Mouse (Mus musculus): ENCODE measurements around the gene Gm14137. TPM values are rescaled to one million over a fixed set of nuclear protein-coding genes. Genes with fewer than 3 reads are reported as not detected.

Gm14137 gene
- polyA plus RNA-seq, 1 experiment, result 0.76 TPM

DNA sequence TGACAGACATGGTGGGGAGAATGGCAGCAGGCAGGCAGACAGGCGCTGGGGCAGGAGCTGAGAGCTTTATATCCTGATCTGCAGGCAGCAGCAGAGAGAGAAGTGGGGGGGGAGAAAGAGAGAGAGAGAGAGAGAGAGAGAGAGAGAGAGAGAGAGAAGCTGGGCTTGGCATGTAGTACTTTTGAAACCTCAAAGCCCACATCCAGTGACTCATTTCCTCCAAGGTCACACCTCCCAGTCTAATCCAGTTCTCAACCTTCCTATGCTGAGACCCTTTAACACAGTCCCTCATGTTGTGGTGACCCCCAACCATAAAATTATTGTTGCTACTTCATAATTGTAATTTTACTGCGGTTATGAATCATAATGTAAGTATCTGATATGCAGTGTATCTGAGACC is 4.0 kb upstream of the Gm14137 start:
- 88% methylated on average over 2 of the region's 2 CpGs for WGBS
- no peak overlapping the region for H3K4me3 ChIP-seq (replicated peaks; ENCODE audit: extremely low read depth, low read depth, low read length)
- TF ChIP-seq CTCF (IDR thresholded peaks at IDR 0.05; ENCODE audit: insufficient read depth, low read length) (no peak), POLR2A (IDR thresholded peaks at IDR 0.05; ENCODE audit: borderline replicate concordance, extremely low read depth, low read depth, low read length) (no peak)

DNA sequence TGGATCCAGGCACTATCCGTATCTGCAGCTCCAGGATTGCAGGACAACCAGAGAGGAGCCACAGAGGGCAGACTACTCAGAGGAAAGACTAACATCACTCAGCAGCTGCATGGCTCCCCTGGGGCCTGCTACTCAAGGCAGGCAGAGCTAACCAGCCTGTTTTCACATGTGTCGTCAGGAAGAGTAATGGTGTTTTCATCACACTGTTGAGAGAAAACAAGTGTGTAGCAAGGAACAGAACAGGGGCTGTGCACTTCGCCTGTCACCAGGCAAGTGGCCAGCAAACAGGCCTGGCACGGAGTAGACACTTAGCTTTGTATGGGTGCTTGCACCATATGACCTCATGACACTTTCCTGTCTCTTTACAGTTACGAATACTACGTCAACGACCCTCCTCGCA is 2.7 kb upstream of the Gm14137 start:
- no peak for DNase-seq
- H3K4me3 ChIP-seq (replicated peaks; ENCODE audit: extremely low read depth, low read depth, low read length), result no peak overlapping the region
- WGBS, result 58% methylated on average over 8 of the region's 8 CpGs
- peaks cover 9% of the 10 kb centered on the region for H3K4me1 ChIP-seq (ENCODE audit: control insufficient read depth, insufficient read depth, low read length)
- TF ChIP-seq CTCF (IDR thresholded peaks at IDR 0.05; ENCODE audit: insufficient read depth, low read length) (no peak), POLR2A (IDR thresholded peaks at IDR 0.05; ENCODE audit: borderline replicate concordance, extremely low read depth, low read depth, low read length) (no peak)

More for the DNA sequence above, 4.0 kb upstream of the Gm14137 start:
- peaks cover 9% of the 10 kb centered on the region for H3K4me1 ChIP-seq (ENCODE audit: control insufficient read depth, insufficient read depth, low read length)
- no peak for DNase-seq

DNA sequence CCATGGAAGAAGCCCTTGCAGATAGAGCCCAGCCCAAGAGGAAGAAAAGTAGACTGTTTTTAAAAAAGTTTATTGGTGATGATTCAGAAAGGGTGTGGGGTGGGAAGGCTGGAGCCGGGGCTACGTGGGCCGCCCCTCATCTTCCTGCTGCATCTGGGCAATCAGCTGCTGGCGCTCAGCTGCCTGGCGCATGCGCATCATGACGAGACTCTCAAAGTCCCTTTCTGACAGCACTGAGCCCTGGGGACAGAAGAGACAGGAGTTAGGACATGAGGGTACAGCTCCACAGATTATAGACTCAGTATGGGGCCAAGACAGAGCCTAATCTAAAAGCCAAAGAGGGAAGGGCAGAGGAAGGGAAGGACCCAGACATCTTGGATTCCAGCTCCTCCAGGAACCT is 1.9 kb upstream of the Gm14137 start:
- DNase-seq, result no peak
- Histone ChIP-seq H3K4me1 (ENCODE audit: control insufficient read depth, insufficient read depth, low read length) (peaks cover 2% of the 10 kb centered on the region; the same call in 1 of the 2 replicates), H3K4me3 (replicated peaks; ENCODE audit: extremely low read depth, low read depth, low read length) (no peak overlapping the region)
- WGBS, result 82% methylated on average over 7 of the region's 7 CpGs
- TF ChIP-seq POLR2A (IDR thresholded peaks at IDR 0.05; ENCODE audit: borderline replicate concordance, extremely low read depth, low read depth, low read length) (no peak), CTCF (IDR thresholded peaks at IDR 0.05; ENCODE audit: insufficient read depth, low read length) (no peak)

DNA sequence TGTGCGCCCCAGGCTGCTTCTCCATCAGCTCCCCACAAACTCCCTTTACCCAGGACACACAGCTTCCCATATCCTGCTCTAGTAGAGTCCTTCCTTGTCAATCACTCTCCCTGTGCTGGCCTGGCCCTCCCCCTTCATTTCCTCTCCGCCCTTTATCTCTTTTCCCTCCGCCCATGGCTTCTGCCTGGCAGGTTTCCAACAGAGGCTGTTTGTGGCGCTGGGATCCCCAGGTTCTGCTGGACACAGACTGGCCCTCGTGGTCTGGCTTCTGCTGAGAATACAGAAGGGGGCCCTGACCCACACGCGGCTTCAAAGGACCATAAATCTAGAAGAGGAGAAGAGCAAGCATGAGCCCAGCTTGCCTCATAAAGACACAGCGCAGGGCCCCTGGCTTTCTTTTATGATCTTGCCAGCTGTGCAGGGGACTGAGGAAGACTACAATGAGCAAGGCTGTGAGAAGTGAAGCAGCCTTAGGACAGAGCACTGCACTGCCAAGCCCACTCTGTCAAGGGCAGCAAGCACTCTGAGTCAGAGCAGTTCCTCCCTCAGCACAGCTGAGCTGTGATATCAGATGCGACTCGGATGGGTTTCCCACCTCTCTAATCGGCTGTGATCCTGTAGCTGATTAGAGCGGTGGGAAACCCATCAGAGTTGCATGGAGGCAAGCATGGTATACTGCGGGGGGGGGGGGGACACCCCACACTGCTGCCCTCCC is 1.3 kb upstream of the Gm14137 start:
- TF ChIP-seq POLR2A (IDR thresholded peaks at IDR 0.05; ENCODE audit: borderline replicate concordance, extremely low read depth, low read depth, low read length) (no peak), CTCF (IDR thresholded peaks at IDR 0.05; ENCODE audit: insufficient read depth, low read length) (no peak)
- 29% methylated on average over 13 of the region's 13 CpGs for WGBS

DNA sequence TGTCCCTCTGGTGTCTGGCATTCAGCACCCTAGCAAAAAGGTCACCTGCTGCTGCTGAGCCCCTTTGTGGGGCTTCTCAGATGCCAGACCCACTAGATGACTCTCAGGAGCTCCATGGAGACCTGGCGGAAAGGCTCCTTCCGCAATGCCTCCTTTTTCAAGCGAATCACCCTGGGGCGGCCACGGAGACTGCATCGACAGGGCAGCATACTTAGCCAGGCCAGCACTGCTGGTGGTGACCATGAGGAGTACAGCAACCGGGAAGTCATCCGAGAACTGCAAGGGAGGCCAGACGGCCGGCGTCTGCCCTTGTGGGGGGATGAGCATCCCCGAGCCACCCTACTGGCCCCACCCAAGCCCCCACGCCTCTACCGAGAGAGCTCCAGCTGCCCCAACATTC is 557 bp downstream of the Gm14137 start:
- Histone ChIP-seq H3K4me3 (replicated peaks; ENCODE audit: extremely low read depth, low read depth, low read length) (no peak overlapping the region), H3K4me1 (ENCODE audit: control insufficient read depth, insufficient read depth, low read length) (0 out of 2 replicates have a peak, but pooled peaks cover 2% of the 10 kb centered on the region)
- WGBS, result 81% methylated on average over 14 of the region's 14 CpGs
- no peak for TF ChIP-seq POLR2A (IDR thresholded peaks at IDR 0.05; ENCODE audit: borderline replicate concordance, extremely low read depth, low read depth, low read length)
- TF ChIP-seq CTCF (IDR thresholded peaks at IDR 0.05; ENCODE audit: insufficient read depth, low read length), result no peak
- no peak for DNase-seq

More for the DNA sequence above, 1.3 kb upstream of the Gm14137 start:
- H3K4me3 ChIP-seq (replicated peaks; ENCODE audit: extremely low read depth, low read depth, low read length), result no peak overlapping the region
- H3K4me1 ChIP-seq (ENCODE audit: control insufficient read depth, insufficient read depth, low read length), result peaks cover 2% of the 10 kb centered on the region; the same call in 1 of the 2 replicates
- peak; percentile 34 for DNase-seq

DNA sequence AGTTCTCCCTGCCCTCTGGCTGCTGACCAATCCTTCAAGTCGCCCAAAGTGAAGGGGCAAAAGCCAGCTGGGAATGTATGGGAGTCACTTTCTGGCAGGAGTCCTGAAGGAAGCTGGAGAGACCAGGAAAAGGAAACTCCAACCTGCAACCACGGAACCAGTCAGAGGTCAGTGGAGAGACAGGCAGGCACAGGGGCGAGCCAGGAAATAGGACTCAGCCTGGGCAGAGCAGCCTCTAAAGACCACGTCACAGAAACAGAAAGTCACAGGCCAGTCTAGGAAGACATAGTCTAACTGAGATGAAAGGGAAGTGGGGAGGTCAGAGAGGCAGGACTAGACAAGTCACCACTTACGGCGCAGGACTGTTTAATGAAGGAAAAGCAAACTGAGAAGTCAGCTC is 1.3 kb downstream of the Gm14137 start:
- 43% methylated on average over 6 of the region's 6 CpGs for WGBS
- no peak for TF ChIP-seq CTCF (IDR thresholded peaks at IDR 0.05; ENCODE audit: insufficient read depth, low read length)
- no peak for TF ChIP-seq POLR2A (IDR thresholded peaks at IDR 0.05; ENCODE audit: borderline replicate concordance, extremely low read depth, low read depth, low read length)
- no peak for DNase-seq
- Histone ChIP-seq H3K4me3 (replicated peaks; ENCODE audit: extremely low read depth, low read depth, low read length) (no peak overlapping the region), H3K4me1 (ENCODE audit: control insufficient read depth, insufficient read depth, low read length) (0 out of 2 replicates have a peak, but pooled peaks cover 2% of the 10 kb centered on the region)

DNA sequence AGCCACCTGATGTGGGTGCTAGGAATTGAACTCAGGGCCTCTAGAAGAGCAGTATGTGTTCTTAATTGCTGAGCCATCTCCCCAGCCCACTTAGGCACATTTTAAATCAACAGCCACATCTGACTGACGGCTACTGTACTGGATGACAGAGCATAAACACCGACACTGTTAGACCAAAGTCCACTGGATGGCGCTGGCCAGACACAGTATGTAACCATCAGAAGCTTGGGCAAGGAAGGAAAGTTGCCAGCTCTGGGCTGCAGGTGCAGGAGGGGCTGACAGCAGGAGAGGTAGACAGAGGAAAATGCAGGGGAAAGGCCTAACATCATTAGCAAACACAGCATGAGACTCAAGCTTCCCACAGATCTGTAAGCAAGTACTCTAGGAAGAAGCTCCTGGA is 2.5 kb downstream of the Gm14137 start:
- Histone ChIP-seq H3K4me3 (replicated peaks; ENCODE audit: extremely low read depth, low read depth, low read length) (no peak overlapping the region), H3K4me1 (ENCODE audit: control insufficient read depth, insufficient read depth, low read length) (0 out of 2 replicates have a peak, but pooled peaks cover 2% of the 10 kb centered on the region)
- no peak for DNase-seq
- WGBS, result 66% methylated on average over 3 of the region's 3 CpGs
- TF ChIP-seq CTCF (IDR thresholded peaks at IDR 0.05; ENCODE audit: insufficient read depth, low read length), result no peak
- no peak for TF ChIP-seq POLR2A (IDR thresholded peaks at IDR 0.05; ENCODE audit: borderline replicate concordance, extremely low read depth, low read depth, low read length)

DNA sequence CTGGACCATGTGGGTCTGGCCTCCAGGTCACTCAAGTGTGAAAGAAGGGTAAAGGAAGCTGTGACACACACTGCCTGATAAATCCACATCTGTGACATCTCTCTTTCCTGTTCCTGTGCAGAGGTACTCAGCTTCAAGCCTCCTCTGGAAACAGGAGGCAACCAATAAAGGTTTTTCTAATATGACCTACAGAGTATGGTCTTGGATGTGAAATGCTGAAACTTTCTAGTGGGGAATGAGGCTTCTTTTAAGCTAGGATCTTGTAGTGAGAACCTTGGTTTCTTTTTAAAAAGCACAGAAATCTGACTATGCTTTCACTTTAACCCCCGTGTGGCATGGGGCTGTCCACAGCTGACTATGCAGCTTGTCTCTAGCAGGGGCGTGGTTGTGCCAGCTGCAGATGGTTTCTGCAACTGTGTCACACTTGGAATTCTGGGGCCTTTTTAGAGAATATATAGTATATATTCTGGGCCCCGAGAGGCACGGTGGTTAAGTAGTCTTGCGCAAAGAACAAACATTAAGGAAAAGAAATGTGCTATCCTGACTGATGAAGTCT is 3.2 kb downstream of the Gm14137 start:
- TF ChIP-seq POLR2A (IDR thresholded peaks at IDR 0.05; ENCODE audit: borderline replicate concordance, extremely low read depth, low read depth, low read length) (no peak), CTCF (IDR thresholded peaks at IDR 0.05; ENCODE audit: insufficient read depth, low read length) (no peak)
- Histone ChIP-seq H3K4me1 (ENCODE audit: control insufficient read depth, insufficient read depth, low read length) (0 out of 2 replicates have a peak, but pooled peaks cover 2% of the 10 kb centered on the region), H3K4me3 (replicated peaks; ENCODE audit: extremely low read depth, low read depth, low read length) (no peak overlapping the region)
- WGBS, result 72% methylated on average over 5 of the region's 5 CpGs
- no peak for DNase-seq

DNA sequence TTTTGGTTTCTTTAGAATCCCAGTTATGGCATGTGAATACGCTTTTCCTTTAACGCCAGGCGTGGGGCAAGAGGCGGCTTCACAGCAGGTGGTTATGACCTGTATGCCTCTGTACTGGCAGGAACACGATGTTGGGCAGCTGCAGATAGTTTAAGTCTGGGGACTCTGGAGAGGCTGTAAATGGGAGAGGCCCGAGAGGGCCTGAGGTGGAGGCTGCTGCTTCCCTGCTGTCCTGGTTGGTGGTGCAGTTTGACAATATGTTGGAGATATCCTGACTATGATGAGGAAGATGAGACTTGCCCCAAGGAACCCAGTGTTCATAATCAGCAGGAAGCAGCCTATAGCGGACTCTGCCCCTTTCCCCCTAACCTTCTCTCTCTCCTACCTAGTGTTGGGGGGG is 8.6 kb downstream of the Gm14137 start:
- no peak for TF ChIP-seq POLR2A (IDR thresholded peaks at IDR 0.05; ENCODE audit: borderline replicate concordance, extremely low read depth, low read depth, low read length)
- no peak for TF ChIP-seq CTCF (IDR thresholded peaks at IDR 0.05; ENCODE audit: insufficient read depth, low read length)
- no peak for DNase-seq
- WGBS, result 93% methylated on average over 7 of the region's 7 CpGs
- no peak overlapping the region for H3K4me3 ChIP-seq (replicated peaks; ENCODE audit: extremely low read depth, low read depth, low read length)
- H3K4me1 ChIP-seq (ENCODE audit: control insufficient read depth, insufficient read depth, low read length), result no peaks in the 10 kb centered on the region

All from lung, adult 2 months (tissue).